Comparison of ENCODE assay signal across 14 mouse cellular contexts in the genomic region with DNA sequence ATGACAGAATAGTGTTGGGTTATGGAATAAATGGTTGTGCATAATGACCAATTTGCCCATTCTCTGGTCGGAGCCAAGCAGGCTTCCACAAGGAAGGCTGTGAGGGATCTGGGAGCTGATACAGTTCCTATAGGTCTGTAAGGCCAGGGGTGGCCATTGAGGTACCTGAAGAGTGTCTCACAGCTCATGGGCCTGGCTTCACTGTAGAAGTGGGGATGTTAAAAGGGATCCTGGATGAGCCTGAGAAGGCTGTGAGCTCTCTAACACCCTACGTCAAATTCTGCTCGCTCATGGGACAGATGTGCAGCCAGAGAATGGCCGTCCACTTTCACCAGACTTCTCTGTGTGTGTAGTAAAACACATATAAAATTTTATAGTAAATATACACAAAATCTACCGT.
"Had no signal": no experiment of that assay in that cellular context is flagged by ENCODE, and none has a peak within 500 bp of the region (broad histone marks: within the 10 kb centered on the region; RNA-seq: fewer than 3 reads in every experiment).

No protein-coding gene starts in this region.

- H3K9me3 ChIP-seq: limb, embryonic 10.5 days; midbrain, embryonic 13.5 days had no signal

- H3K27ac ChIP-seq: kidney, postnatal 0 days; layer of hippocampus, adult 2 months; limb, embryonic 10.5 days; macrophage; midbrain, embryonic 13.5 days had no signal

- H3K4me3 ChIP-seq: layer of hippocampus, adult 2 months; limb, embryonic 10.5 days; midbrain, embryonic 13.5 days had no signal

- H3K27me3 ChIP-seq: midbrain, embryonic 13.5 days had no signal

- ATAC-seq: inflammation-experienced regulatory T-cells, adult 6 months; intestine, postnatal 0 days; midbrain, embryonic 13.5 days had no signal

- H3K4me1 ChIP-seq: midbrain, embryonic 13.5 days had no signal

- H3K4me2 ChIP-seq: midbrain, embryonic 13.5 days had no signal

- H3K36me3 ChIP-seq: limb, embryonic 10.5 days; midbrain, embryonic 13.5 days had no signal

- DNase-seq: kidney, adult 9 months; kidney, postnatal 36 days; lung, adult 2 months; lung, postnatal 14 days; right cerebral cortex, adult 18-20 months; right cerebral cortex, postnatal 25 days; thymus, postnatal 36 days had no signal

- H3K9ac ChIP-seq: midbrain, embryonic 13.5 days had no signal
